Mouse (Mus musculus) forebrain, postnatal 0 days (tissue): Measurements from ENCODE around the gene Hexb. TPM values are rescaled to one million over a fixed set of nuclear protein-coding genes. Genes with fewer than 3 reads are reported as not detected.
A peak's percentile ranks its signal among the peaks of the same experiment; 100 is the strongest.

ENCODE experiments used
- ATAC-seq: fragments of 200-750 bp; cut with Nextera tagmentation; 2 replicates; pipeline ENCODE4 v1.8.0; 2017; ENCODE audit warnings: mild to moderate bottlenecking, moderate library complexity
- DNase-seq: peaks from one replicate; pipeline ENCODE4 v3.0.0-alpha.2; 2015
- H3K27ac ChIP-seq: fragments of 300-500 bp; sonication (generic); 2 replicates; pipeline ENCODE4 v1.5.1; 2014; ENCODE audit warnings: low read depth, mild to moderate bottlenecking, antibody characterized with exemption, low read length, moderate library complexity, mixed read lengths
- H3K27me3 ChIP-seq: fragments of 300-500 bp; sonication (generic); 2 replicates; pipeline ENCODE4 v1.6.1; 2014; ENCODE audit warnings: mild to moderate bottlenecking, low read length, mixed read lengths; ENCODE audit not compliant: insufficient read depth
- H3K36me3 ChIP-seq: fragments of 300-500 bp; sonication (generic); 2 replicates; pipeline ENCODE4 v1.6.1; 2014; ENCODE audit warnings: mild to moderate bottlenecking, moderate library complexity; ENCODE audit not compliant: insufficient read depth
- H3K4me1 ChIP-seq: fragments of 300-500 bp; sonication (generic); 2 replicates; pipeline ENCODE4 v1.6.1; 2014; ENCODE audit warnings: antibody characterized with exemption; ENCODE audit not compliant: insufficient read depth
- H3K4me2 ChIP-seq: fragments of 300-500 bp; sonication (generic); 2 replicates; pipeline ENCODE4 v1.6.1; 2014; ENCODE audit warnings: low read depth, mild to moderate bottlenecking, moderate library complexity
- H3K4me3 ChIP-seq: fragments of 300-500 bp; sonication (generic); 2 replicates; pipeline ENCODE4 v1.5.1; 2014; ENCODE audit warnings: low read depth, low read length, mixed read lengths
- H3K9ac ChIP-seq: fragments of 300-500 bp; sonication (generic); 2 replicates; pipeline ENCODE4 v1.6.1; 2014; ENCODE audit warnings: mild to moderate bottlenecking
- H3K9me3 ChIP-seq: fragments of 300-500 bp; sonication (generic); 2 replicates; pipeline ENCODE4 v1.6.1; 2016; ENCODE audit warnings: low read length
- CTCF ChIP-seq: sonication (generic); IDR thresholded peaks from 2 replicates; pipeline ENCODE4 v1.5.1; 2016; ENCODE audit warnings: antibody characterized with exemption, control low read depth, low read depth
- WGBS: fragments of 180-500 bp; shearing (Covaris S2); extraction: QIAGEN DNeasy Blood & Tissue Kit; methylation state at CpG from one replicate; pipeline ENCODE4 v1.1.7; 2014; 5-methylcytosine and 5-hydroxymethylcytosine counted together
- polyA plus RNA-seq: library from polyadenylated mRNA; unstranded; fragments of >200 nt; fragmentation: Nextera tagmentation; extraction: Ambion mirVana; gene quantifications from 2 replicates; pipeline ENCODE4 v1.2.1, GENCODE M21; 2015
- total RNA-seq: library from RNA; depleted of rRNA; stranded (reverse); fragments of >200 nt; gene quantifications from 2 replicates; pipeline ENCODE4 v1.2.3, GENCODE M21; 2014

The Hexb gene
- total and polyA plus RNA-seq, 2 experiments from 2014 or later: 50.6 to 54.3 TPM

- Histone ChIP-seq H3K27ac (no peak overlapping the region), H3K4me1 (no peaks in the 10 kb centered on the region), H3K4me3 (no peak overlapping the region), H3K36me3 (no peaks in the 10 kb centered on the region), H3K9ac (no peak overlapping the region), H3K9me3 (no peaks in the 10 kb centered on the region), H3K4me2 (no peak overlapping the region), H3K27me3 (no peaks in the 10 kb centered on the region)
- 84% methylated on average over 7 of the region's 7 CpGs for WGBS
- no peak for DNase-seq
- ATAC-seq: no peak
- no peak for TF ChIP-seq CTCF
These were observed 9.4 kb upstream of the Hexb start for GRCm38 (mm10) chr13:97207472-97208111.

- no peak overlapping the region for H3K27ac ChIP-seq
- no peak for ATAC-seq
These were observed 7.9 kb upstream of the Hexb start for GRCm38 (mm10) chr13:97206046-97206445.

GRCm38 (mm10) chr13:97205052-97205701, 7.0 kb upstream of the Hexb start:
- 12% methylated on average over 18 of the region's 18 CpGs for WGBS
- peak; percentile 87 for ATAC-seq
- H3K9ac ChIP-seq: no peak overlapping the region

More at GRCm38 (mm10) chr13:97206046-97206445, 7.9 kb upstream of the Hexb start:
- DNase-seq: no peak
- Histone ChIP-seq H3K4me1 (no peaks in the 10 kb centered on the region), H3K4me3 (no peak overlapping the region), H3K9ac (no peak overlapping the region), H3K27me3 (no peaks in the 10 kb centered on the region), H3K9me3 (no peaks in the 10 kb centered on the region), H3K4me2 (no peak overlapping the region), H3K36me3 (no peaks in the 10 kb centered on the region)
- WGBS: 91% methylated on average over 2 of the region's 2 CpGs
- no peak for TF ChIP-seq CTCF

GRCm38 (mm10) chr13:97201896-97202295, 3.7 kb upstream of the Hexb start:
- Histone ChIP-seq H3K36me3 (no peaks in the 10 kb centered on the region), H3K9ac (no peak overlapping the region), H3K27me3 (no peaks in the 10 kb centered on the region), H3K4me1 (no peaks in the 10 kb centered on the region), H3K9me3 (no peaks in the 10 kb centered on the region), H3K4me2 (no peak overlapping the region), H3K4me3 (no peak overlapping the region), H3K27ac (no peak overlapping the region)
- no peak for ATAC-seq
- no peak for DNase-seq
- TF ChIP-seq CTCF: no peak
- 70% methylated on average over 4 of the region's 4 CpGs for WGBS

More at GRCm38 (mm10) chr13:97205052-97205701, 7.0 kb upstream of the Hexb start:
- Histone ChIP-seq H3K9me3 (no peaks in the 10 kb centered on the region), H3K4me3 (peak overlapping the region; percentile 29), H3K27me3 (no peaks in the 10 kb centered on the region), H3K4me1 (no peaks in the 10 kb centered on the region), H3K36me3 (no peaks in the 10 kb centered on the region), H3K4me2 (peak overlapping the region; percentile 50), H3K27ac (0 out of 2 replicates have a peak overlapping the region, but pooled peaks have one; percentile 5)
- DNase-seq: peak; percentile 88
- peak; percentile 75 for TF ChIP-seq CTCF

- no peaks in the 10 kb centered on the region for H3K4me1 ChIP-seq
- no peaks in the 10 kb centered on the region for H3K36me3 ChIP-seq
- 70% methylated on average over 7 of the region's 7 CpGs for WGBS
- DNase-seq: no peak
- no peaks in the 10 kb centered on the region for H3K9me3 ChIP-seq
- H3K27me3 ChIP-seq: no peaks in the 10 kb centered on the region
- peak; percentile 32; the same call in 1 of the 2 replicates for ATAC-seq
- no peak overlapping the region for H3K9ac ChIP-seq
- no peak overlapping the region for H3K27ac ChIP-seq
- no peak overlapping the region for H3K4me3 ChIP-seq
- no peak overlapping the region for H3K4me2 ChIP-seq
- no peak for TF ChIP-seq CTCF
These were observed 2.9 kb upstream of the Hexb start for GRCm38 (mm10) chr13:97201076-97201475.

- 82% methylated on average over 2 of the region's 2 CpGs for WGBS
- TF ChIP-seq CTCF: no peak
These were observed 966 bp upstream of the Hexb start for GRCm38 (mm10) chr13:97199123-97199522.

GRCm38 (mm10) chr13:97196925-97197218, 1.3 kb downstream of the Hexb start:
- H3K4me1 ChIP-seq: no peaks in the 10 kb centered on the region
- no peaks in the 10 kb centered on the region for H3K9me3 ChIP-seq
- no peak overlapping the region for H3K27ac ChIP-seq
- 39% methylated on average over 2 of the region's 2 CpGs for WGBS
- no peak for ATAC-seq
- no peak overlapping the region for H3K9ac ChIP-seq
- DNase-seq: no peak
- no peak overlapping the region for H3K4me2 ChIP-seq
- no peak for TF ChIP-seq CTCF
- H3K4me3 ChIP-seq: no peak overlapping the region
- H3K27me3 ChIP-seq: no peaks in the 10 kb centered on the region
- H3K36me3 ChIP-seq: no peaks in the 10 kb centered on the region

More at GRCm38 (mm10) chr13:97199123-97199522, 966 bp upstream of the Hexb start:
- Histone ChIP-seq H3K9me3 (no peaks in the 10 kb centered on the region), H3K4me2 (no peak overlapping the region), H3K4me3 (no peak overlapping the region), H3K9ac (no peak overlapping the region), H3K36me3 (no peaks in the 10 kb centered on the region), H3K4me1 (no peaks in the 10 kb centered on the region), H3K27ac (no peak overlapping the region), H3K27me3 (no peaks in the 10 kb centered on the region)
- DNase-seq (no peak), ATAC-seq (no peak)
